Mouse (Mus musculus) lung, adult 2 months (tissue): Measurements from ENCODE around the gene Sncb.

Experiments used
- CTCF ChIP-seq: fragments of 200-500 bp; IDR thresholded peaks from 2 replicates; pipeline ENCODE4 v1.5.1; 2011; ENCODE audit warnings: mild to moderate bottlenecking, low read length, control low read depth; ENCODE audit not compliant: insufficient read depth
- POLR2A ChIP-seq: fragments of 200-500 bp; IDR thresholded peaks from 2 replicates; pipeline ENCODE4 v1.6.1; 2011; ENCODE audit warnings: low read depth, mild to moderate bottlenecking, control low read depth, low read length, borderline replicate concordance; ENCODE audit errors: extremely low read depth

DNA sequence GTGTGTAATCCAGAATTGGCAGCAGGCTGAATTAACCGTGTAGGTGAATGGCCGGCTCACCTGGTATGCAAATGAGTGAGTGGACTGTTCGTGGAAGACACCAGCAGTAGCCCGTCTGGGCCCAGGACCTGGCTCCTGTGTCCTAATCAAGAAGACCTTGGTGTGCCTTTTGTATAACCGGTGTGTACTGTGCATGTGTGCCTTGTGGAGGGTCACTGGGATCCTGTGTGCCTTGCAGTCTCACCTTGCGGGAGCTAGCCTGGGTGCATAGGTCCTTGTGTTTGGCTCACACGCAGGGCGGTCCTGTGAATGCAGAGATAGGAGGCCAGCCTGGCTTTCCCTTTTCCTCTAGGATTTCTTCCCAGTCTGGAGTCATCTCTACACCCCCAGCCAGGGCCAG is 18.2 kb downstream of the Sncb start:
- no peak for TF ChIP-seq CTCF
- TF ChIP-seq POLR2A = no peak
